Mouse (Mus musculus) cerebellum, adult 9-11 months (tissue): ENCODE results near the gene Net1.
"Not testable (repeated sequence)": the region's sequence is repeated elsewhere in the genome, so short reads cannot be mapped to it uniquely, and the experiment has no call there.

Experiments used
- DNase-seq: peaks from one replicate; pipeline ENCODE4 v3.0.0; 2022

Gene Net1

GRCm38 (mm10) chr13:3917571-3918311 lies at the start of gene Net1, which contains the start of gene Tubal3:
Net1 (minus strand) TSS chr13:3918220.
Tubal3 (plus strand) TSS chr13:3918274.
- peak; percentile 83 for DNase-seq

GRCm38 (mm10) chr13:3951198-3951914 lies 33.3 kb upstream of the Net1 start:
- DNase-seq, result no peak

GRCm38 (mm10) chr13:3949477-3949876 lies 31.5 kb upstream of the Net1 start:
- DNase-seq, result no peak

- DNase-seq, result no peak
These were observed 29.2 kb upstream of the Net1 start for GRCm38 (mm10) chr13:3947267-3947666.

GRCm38 (mm10) chr13:3945249-3945648 lies 27.2 kb upstream of the Net1 start, which contains the start of gene Ucn3:
Ucn3 (minus strand) TSS chr13:3945349.
- no peak for DNase-seq

- no peak for DNase-seq
These were observed 26.7 kb upstream of the Net1 start for GRCm38 (mm10) chr13:3944699-3945098.

- no peak for DNase-seq
These were observed 8.0 kb upstream of the Net1 start for GRCm38 (mm10) chr13:3926046-3926445.

GRCm38 (mm10) chr13:3925632-3926031 lies 7.6 kb upstream of the Net1 start:
- DNase-seq, result no peak

GRCm38 (mm10) chr13:3924483-3924882 lies 6.5 kb upstream of the Net1 start:
- DNase-seq, result no peak

- DNase-seq, result no peak
These were observed 4.5 kb downstream of the Net1 start for GRCm38 (mm10) chr13:3913504-3913903.

GRCm38 (mm10) chr13:3910356-3910755 lies 7.7 kb downstream of the Net1 start:
- DNase-seq, result no peak

GRCm38 (mm10) chr13:3908262-3908661 lies 9.8 kb downstream of the Net1 start:
- no peak for DNase-seq

GRCm38 (mm10) chr13:3907151-3907696 lies 10.8 kb downstream of the Net1 start:
- DNase-seq, result no peak

- no peak for DNase-seq
These were observed 18.7 kb downstream of the Net1 start for GRCm38 (mm10) chr13:3899301-3899700.

GRCm38 (mm10) chr13:3898202-3898601 lies 19.8 kb downstream of the Net1 start:
- not testable (repeated sequence) for DNase-seq

- peak; percentile 75 for DNase-seq
These were observed 21.1 kb downstream of the Net1 start for GRCm38 (mm10) chr13:3896913-3897312.

GRCm38 (mm10) chr13:3896032-3896431 lies 22.0 kb downstream of the Net1 start:
- no peak for DNase-seq

GRCm38 (mm10) chr13:3895397-3895980 lies 22.5 kb downstream of the Net1 start:
- no peak for DNase-seq

GRCm38 (mm10) chr13:3894549-3894948 lies 23.5 kb downstream of the Net1 start:
- DNase-seq, result no peak

GRCm38 (mm10) chr13:3893126-3893734 lies 24.8 kb downstream of the Net1 start:
- peak; percentile 84 for DNase-seq

- DNase-seq, result no peak
These were observed 25.4 kb downstream of the Net1 start for GRCm38 (mm10) chr13:3892601-3893000.

GRCm38 (mm10) chr13:3891479-3892087 lies 26.4 kb downstream of the Net1 start:
- no peak for DNase-seq

GRCm38 (mm10) chr13:3890061-3890460 lies 28.0 kb downstream of the Net1 start:
- no peak for DNase-seq
